Mouse (Mus musculus): ENCODE results near the gene Prex1. TPM values are rescaled to one million over a fixed set of nuclear protein-coding genes. Genes with fewer than 3 reads are reported as not detected.

The Prex1 gene
- polyA plus RNA-seq, 1 experiment from 2014 or later = 9.6 TPM

DNA sequence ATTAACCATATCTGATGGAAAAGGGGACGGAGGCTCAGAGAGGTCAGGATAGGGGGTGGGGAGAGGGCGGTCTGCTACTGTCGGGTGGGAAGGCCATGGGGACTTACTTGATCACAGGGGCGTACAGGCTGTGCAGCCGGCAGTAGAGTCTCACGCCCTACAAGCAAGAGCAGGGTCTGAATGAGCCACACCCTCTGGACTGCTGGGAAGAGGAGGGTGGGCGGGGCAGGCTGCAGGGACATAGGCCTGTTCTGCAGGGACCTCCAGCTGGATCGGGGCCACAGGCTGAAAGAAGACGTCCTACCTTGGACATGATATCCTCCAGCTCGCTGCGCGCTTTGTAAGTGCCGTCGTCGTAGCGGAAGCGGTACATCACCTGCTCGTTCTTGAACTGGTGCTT, 112.2 kb downstream of the Prex1 start:
- no peaks in the 10 kb centered on the region for H3K27me3 ChIP-seq (replicated peaks)
- ATAC-seq = peak; percentile 56; the same call in 1 of the 2 replicates
- H3K36me3 ChIP-seq = no peaks in the 10 kb centered on the region
- H3K4me3 ChIP-seq (replicated peaks) = no peak overlapping the region
- no peak overlapping the region for H3K4me2 ChIP-seq (replicated peaks)
- 83% methylated on average over 18 of the region's 18 CpGs for WGBS
- no peaks in the 10 kb centered on the region for H3K9me3 ChIP-seq
- 0 out of 2 replicates have a peak, but pooled peaks cover 5% of the 10 kb centered on the region for H3K4me1 ChIP-seq (replicated peaks)
- no peak overlapping the region for H3K27ac ChIP-seq
- no peak overlapping the region for H3K9ac ChIP-seq

DNA sequence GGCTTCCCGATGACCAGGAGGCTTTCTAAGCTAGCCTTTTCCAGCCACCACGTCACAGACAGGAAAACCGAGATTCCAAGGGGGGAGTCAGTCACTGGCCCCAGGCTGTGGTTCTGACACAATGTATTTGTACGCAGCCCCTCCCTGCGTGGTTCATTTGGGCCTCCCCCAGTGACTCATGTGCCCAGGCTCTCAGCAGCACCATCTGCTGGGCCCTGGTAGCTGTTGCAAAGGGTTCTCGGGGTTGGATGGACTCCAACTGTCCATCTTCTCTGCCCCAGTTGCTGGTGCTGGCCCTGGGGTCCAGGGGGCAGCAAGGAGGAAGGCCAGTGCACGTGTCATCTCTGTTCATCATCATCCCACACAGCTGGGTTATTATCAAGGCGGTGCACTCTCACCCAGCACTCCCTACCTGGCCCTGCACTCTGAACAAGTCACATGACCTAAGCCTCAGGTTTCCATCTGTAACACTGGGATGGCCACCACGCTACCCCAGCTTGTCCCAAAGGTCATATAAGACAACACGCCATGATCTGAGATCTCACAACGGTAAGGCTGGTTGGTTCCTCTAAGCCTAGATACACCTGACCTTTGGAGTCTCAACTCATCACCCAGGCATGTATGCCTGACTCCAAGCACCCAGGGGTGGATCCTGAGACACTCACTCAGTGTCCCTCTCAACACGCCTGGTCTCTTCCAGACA, 115.0 kb downstream of the Prex1 start:
- H3K27me3 ChIP-seq (replicated peaks) = no peaks in the 10 kb centered on the region
- no peak for ATAC-seq
- H3K4me2 ChIP-seq (replicated peaks) = no peak overlapping the region
- WGBS = 80% methylated on average over 12 of the region's 12 CpGs
- H3K9me3 ChIP-seq = no peaks in the 10 kb centered on the region
- no peak overlapping the region for H3K27ac ChIP-seq
- H3K9ac ChIP-seq = no peak overlapping the region
- H3K4me3 ChIP-seq (replicated peaks) = no peak overlapping the region
- H3K36me3 ChIP-seq = no peaks in the 10 kb centered on the region
- peaks cover 5% of the 10 kb centered on the region; the same call in 1 of the 2 replicates for H3K4me1 ChIP-seq (replicated peaks)

DNA sequence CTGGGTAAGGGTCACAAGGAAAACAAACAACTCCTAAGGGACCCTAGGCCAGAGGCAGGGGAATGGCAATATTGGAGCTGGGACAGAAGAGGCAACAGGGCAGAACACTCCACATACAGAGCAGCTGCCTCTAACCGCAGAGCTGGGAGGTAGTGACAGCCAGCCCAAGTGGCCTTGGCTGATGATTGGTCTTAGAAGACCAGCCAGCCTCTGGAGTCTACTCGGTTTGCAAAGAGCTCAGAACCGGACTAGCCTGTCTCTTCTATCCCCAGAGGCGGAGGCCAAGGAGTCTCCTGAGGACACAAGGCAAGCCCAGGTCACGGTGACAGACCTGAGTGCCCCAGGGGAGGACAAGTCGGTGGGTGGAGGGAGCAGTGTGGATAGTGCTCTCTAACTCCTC, 115.9 kb downstream of the Prex1 start:
- Histone ChIP-seq H3K9ac (no peak overlapping the region), H3K27me3 (replicated peaks) (no peaks in the 10 kb centered on the region), H3K4me3 (replicated peaks) (no peak overlapping the region), H3K4me1 (replicated peaks) (peaks cover 5% of the 10 kb centered on the region; the same call in 1 of the 2 replicates), H3K27ac (no peak overlapping the region), H3K4me2 (replicated peaks) (no peak overlapping the region), H3K36me3 (no peaks in the 10 kb centered on the region), H3K9me3 (no peaks in the 10 kb centered on the region)
- WGBS = 74% methylated on average over 6 of the region's 6 CpGs
- no peak for ATAC-seq

DNA sequence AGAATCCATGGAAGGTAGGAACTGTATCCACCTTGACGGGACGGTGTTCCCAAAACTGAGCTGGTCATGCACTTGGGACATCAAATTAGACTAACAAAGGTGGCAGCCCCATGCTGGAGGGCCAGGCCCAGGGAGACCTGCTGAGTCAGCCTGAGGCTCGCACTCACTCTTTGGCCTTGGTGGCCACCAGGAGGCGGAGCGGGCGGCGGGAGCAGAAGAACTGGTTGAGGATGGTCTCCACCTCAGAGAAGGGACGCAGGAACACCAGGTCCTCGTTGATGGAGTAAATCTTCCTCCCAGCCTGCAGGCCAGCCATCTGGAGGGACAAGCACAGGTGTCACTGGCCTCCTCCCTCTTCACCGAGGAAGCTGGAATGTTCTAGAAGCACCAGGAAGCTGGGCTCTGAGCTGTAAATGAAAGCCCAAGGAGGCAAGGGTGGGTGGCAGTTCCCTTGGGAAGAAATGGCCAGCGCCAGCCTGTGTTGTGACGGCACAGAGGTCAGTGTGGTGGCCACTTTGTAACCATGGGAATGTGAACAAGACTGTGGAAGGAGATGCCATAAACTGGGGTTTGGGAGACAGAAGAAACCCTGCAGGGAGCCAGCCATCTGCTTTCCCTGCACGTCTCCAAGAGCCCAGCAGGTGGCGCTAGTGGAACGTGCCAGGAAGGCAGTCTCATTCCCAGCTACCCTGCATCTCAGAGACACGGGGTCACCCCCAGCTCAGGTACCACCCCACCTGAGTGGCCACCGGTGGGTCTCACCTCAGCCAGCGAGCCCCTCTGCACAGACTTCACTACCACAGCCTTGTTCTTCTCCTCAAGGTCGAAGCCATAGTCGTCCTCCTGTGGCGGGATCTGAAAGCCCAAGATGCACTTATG, 121.4 kb downstream of the Prex1 start:
- Histone ChIP-seq H3K27ac (no peak overlapping the region), H3K4me2 (replicated peaks) (no peak overlapping the region), H3K4me3 (replicated peaks) (no peak overlapping the region), H3K9me3 (no peaks in the 10 kb centered on the region), H3K36me3 (no peaks in the 10 kb centered on the region), H3K9ac (no peak overlapping the region), H3K4me1 (replicated peaks) (peaks cover 3% of the 10 kb centered on the region; the same call in 1 of the 2 replicates), H3K27me3 (replicated peaks) (no peaks in the 10 kb centered on the region)
- WGBS = 47% methylated on average over 21 of the region's 21 CpGs
- peak; percentile 58 for ATAC-seq

DNA sequence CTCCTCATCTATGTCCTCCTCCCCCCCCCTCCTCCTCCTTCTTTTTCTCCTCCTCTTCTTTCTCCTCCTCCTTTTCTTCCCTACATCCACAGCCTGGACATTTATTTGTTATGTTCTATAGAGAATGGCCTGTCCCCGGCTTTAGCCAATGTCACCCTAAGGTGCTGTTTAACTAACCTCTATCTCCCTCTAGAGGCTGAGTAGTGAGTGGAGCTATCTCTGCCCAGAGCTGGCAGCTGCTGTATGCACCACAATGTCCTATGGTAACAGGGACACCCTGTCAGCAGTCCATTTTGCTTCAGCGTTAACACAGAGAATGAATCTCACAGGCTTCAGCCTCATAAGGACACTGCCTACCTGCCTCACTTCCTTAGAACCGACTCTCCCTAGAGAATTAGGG, 129.1 kb downstream of the Prex1 start:
- no peak for ATAC-seq
- H3K27me3 ChIP-seq (replicated peaks) = no peaks in the 10 kb centered on the region
- no peak overlapping the region for H3K9ac ChIP-seq
- no peaks in the 10 kb centered on the region for H3K9me3 ChIP-seq
- no peaks in the 10 kb centered on the region for H3K4me1 ChIP-seq (replicated peaks)
- no peak overlapping the region for H3K4me3 ChIP-seq (replicated peaks)
- 71% methylated on average over 3 of the region's 3 CpGs for WGBS
- H3K27ac ChIP-seq = no peak overlapping the region
- H3K36me3 ChIP-seq = peaks cover 5% of the 10 kb centered on the region; the same call in 1 of the 2 replicates
- no peak overlapping the region for H3K4me2 ChIP-seq (replicated peaks)

DNA sequence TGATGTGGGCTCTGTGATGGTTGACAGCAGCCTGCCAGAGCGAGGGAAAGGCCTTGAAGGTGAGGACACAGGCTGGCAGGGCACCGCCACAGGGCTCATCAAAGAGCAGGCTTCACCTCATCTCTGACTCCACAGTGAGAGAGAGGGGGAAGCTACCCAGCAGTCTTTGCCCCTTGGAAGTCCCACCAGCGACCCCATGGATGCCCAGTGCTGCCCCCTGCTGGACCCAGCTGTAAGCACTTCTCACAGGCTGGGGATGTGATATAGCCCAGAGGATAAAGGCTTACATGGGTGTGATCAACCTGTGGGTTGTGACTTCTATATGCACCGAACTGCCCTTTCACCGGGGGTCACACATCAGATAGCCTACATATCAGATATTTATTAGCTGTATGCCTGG, 130.3 kb downstream of the Prex1 start:
- Histone ChIP-seq H3K4me2 (replicated peaks) (no peak overlapping the region), H3K9me3 (no peaks in the 10 kb centered on the region), H3K27ac (no peak overlapping the region), H3K9ac (no peak overlapping the region), H3K4me3 (replicated peaks) (no peak overlapping the region), H3K4me1 (replicated peaks) (no peaks in the 10 kb centered on the region), H3K27me3 (replicated peaks) (no peaks in the 10 kb centered on the region), H3K36me3 (peaks cover 5% of the 10 kb centered on the region; the same call in 1 of the 2 replicates)
- no peak for ATAC-seq
- WGBS = 94% methylated on average over 5 of the region's 5 CpGs

DNA sequence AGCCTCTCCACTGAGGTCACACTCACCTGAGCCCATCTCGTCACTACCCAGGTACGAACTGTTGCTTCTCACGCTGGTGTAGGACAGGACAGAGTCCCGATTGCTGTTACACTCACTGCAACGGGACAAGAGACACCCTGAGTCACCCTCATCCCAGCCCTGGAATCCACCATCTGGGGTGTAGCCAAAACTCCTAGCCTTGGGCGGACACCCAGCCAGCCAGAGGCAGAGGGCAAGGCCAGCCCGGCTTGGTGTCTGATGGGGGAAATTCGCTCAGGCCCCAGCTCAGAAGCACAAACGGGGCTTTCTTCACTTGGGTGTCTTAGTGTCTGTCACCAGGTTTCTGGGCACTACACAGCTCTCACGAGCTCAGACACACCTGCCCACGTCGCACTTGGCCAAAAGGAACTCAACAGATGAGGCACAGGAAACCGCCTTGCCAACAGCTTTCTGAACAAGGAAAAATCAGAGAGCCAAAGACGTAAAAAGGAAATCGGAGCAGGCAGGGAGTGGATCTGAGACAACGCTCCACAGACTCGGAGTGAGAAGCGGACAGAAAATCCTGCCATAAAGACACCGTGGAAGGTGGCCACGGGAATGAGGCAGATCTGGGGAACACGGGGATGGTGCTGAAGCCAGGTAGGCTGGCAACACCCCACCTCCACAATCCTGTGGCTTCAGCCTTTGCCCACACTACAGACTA, 131.6 kb downstream of the Prex1 start:
- WGBS = 94% methylated on average over 21 of the region's 21 CpGs
- Histone ChIP-seq H3K4me1 (replicated peaks) (no peaks in the 10 kb centered on the region), H3K27ac (no peak overlapping the region), H3K4me3 (replicated peaks) (no peak overlapping the region), H3K36me3 (peaks cover 5% of the 10 kb centered on the region; the same call in 1 of the 2 replicates), H3K27me3 (replicated peaks) (no peaks in the 10 kb centered on the region), H3K9me3 (no peaks in the 10 kb centered on the region), H3K4me2 (replicated peaks) (no peak overlapping the region), H3K9ac (no peak overlapping the region)
- no peak for ATAC-seq

DNA sequence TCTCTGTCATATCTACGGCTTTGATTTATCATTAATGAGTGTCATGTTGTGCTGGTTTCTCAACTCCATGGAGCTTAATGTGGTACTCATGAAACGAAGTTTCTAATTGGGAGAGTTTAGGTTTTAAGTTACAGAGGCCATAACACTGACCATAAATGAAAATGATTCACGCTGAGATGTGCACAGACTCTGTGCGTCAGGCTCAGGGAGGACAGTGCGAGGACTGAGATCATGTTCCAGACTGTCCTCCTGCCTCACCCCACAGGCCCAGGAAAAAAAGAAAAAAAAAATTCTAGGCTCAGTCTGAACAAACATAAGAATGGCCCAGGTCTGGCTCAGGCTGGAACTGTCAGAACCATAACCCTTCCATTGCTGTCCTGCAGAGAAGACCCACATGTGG, 133.8 kb downstream of the Prex1 start:
- H3K36me3 ChIP-seq = no peaks in the 10 kb centered on the region
- no peak for ATAC-seq
- no peak overlapping the region for H3K9ac ChIP-seq
- no peak overlapping the region for H3K4me3 ChIP-seq (replicated peaks)
- no peak overlapping the region for H3K27ac ChIP-seq
- 89% methylated on average over 5 of the region's 5 CpGs for WGBS
- H3K9me3 ChIP-seq = no peaks in the 10 kb centered on the region
- no peaks in the 10 kb centered on the region for H3K27me3 ChIP-seq (replicated peaks)
- H3K4me1 ChIP-seq (replicated peaks) = peaks cover 4% of the 10 kb centered on the region; the same call in 1 of the 2 replicates
- H3K4me2 ChIP-seq (replicated peaks) = no peak overlapping the region

DNA sequence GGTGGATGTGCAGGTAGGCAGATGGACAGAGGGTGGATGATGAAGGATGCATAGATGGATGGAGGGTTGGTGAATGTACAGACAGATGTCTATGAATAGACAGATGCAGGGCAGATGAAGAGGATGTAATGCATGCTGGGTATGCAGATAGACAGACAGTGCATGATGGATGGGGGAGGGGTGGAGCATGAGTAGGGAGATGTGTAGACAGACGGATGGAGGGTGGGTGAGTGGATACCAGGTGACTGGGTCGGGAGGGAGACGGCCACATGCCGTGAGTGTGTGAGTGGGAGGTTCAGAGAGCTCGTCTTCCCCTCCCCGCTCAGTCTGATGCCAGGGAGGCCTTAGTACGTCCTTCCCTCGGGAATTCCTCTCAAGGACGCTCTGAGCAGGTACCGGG, 134.3 kb downstream of the Prex1 start:
- Histone ChIP-seq H3K4me2 (replicated peaks) (no peak overlapping the region), H3K27me3 (replicated peaks) (no peaks in the 10 kb centered on the region), H3K4me1 (replicated peaks) (peaks cover 8% of the 10 kb centered on the region; the same call in 1 of the 2 replicates), H3K36me3 (no peaks in the 10 kb centered on the region), H3K9me3 (no peaks in the 10 kb centered on the region), H3K9ac (no peak overlapping the region), H3K4me3 (replicated peaks) (no peak overlapping the region), H3K27ac (no peak overlapping the region)
- no peak for ATAC-seq
- 89% methylated on average over 10 of the region's 10 CpGs for WGBS

DNA sequence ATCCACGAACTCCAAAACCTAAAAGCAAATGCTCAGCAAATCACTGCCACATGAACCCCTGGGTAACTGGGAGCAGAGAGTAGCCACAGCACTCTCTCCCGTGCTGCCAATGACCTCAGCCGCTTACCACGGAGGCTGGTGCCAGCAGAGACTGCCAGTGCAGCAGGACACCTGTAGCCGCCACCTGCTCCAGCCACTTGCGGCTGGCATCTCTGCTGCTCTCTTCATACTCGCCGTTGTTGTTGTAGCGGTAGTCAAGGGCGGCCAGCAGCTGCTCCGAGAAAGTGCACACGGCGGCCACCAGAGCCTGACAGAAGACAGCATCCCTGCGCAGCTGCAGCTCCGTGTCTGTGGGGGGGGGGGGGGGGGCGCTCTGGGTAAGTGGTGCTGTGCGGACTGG, 138.2 kb downstream of the Prex1 start:
- Histone ChIP-seq H3K9ac (no peak overlapping the region), H3K4me1 (replicated peaks) (peaks cover 20% of the 10 kb centered on the region; the same call in 1 of the 2 replicates), H3K27me3 (replicated peaks) (no peaks in the 10 kb centered on the region), H3K36me3 (no peaks in the 10 kb centered on the region), H3K4me3 (replicated peaks) (no peak overlapping the region), H3K9me3 (no peaks in the 10 kb centered on the region), H3K4me2 (replicated peaks) (no peak overlapping the region), H3K27ac (no peak overlapping the region)
- 67% methylated on average over 17 of the region's 17 CpGs for WGBS
- no peak for ATAC-seq

DNA sequence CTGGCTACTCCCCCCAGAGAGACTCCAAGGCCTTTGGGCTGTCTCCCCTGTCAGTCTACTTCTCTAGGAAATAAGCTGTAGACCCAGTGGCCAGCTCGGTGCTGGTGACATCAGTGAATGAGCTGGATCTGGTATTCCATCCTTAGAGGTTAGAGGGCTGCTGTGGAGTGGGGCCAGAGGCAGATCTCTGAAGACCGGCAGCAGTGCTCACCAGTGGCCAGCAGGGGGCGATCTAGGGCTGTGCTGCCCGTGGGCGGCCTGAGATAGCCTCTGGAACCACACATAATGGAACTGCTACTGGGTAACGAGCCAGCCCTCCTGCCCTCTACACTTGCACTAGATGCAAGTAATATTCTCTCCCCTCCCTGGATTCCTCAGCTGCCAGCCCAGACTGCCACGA, 138.7 kb downstream of the Prex1 start:
- Histone ChIP-seq H3K9me3 (no peaks in the 10 kb centered on the region), H3K9ac (no peak overlapping the region), H3K36me3 (no peaks in the 10 kb centered on the region), H3K4me2 (replicated peaks) (no peak overlapping the region), H3K4me3 (replicated peaks) (no peak overlapping the region), H3K4me1 (replicated peaks) (peaks cover 20% of the 10 kb centered on the region; the same call in 1 of the 2 replicates), H3K27me3 (replicated peaks) (no peaks in the 10 kb centered on the region), H3K27ac (0 out of 2 replicates have a peak overlapping the region, but pooled peaks have one; percentile 3)
- WGBS = 18% methylated on average over 7 of the region's 7 CpGs
- peak; percentile 15 for ATAC-seq

DNA sequence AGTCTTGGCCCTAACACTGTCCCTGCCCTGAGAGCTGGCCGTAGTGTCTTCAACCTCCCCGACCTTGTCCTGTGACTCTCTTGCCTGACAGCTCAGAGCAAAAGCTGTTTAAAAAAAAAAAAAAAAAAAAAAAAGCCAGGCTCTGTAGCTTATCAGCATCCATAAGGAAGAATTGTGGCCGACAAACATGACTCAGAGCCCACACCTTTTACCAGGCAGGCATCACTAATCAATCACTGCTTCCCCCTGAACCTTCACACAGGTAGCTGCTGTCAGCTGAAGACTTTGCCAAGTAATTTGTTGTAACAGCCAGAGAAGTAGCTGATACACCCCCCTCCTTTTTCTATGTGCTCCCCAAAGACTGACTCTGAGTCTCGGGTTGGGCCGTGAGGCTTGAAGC, 140.0 kb downstream of the Prex1 start:
- Histone ChIP-seq H3K27me3 (replicated peaks) (no peaks in the 10 kb centered on the region), H3K4me2 (replicated peaks) (no peak overlapping the region), H3K9me3 (no peaks in the 10 kb centered on the region), H3K4me1 (replicated peaks) (peaks cover 20% of the 10 kb centered on the region; the same call in 1 of the 2 replicates), H3K4me3 (replicated peaks) (no peak overlapping the region), H3K9ac (no peak overlapping the region), H3K36me3 (no peaks in the 10 kb centered on the region), H3K27ac (0 out of 2 replicates have a peak overlapping the region, but pooled peaks have one; percentile 22)
- WGBS = 82% methylated on average over 5 of the region's 5 CpGs
- peak; percentile 26; the same call in 1 of the 2 replicates for ATAC-seq

Data from intestine, embryonic 15.5 days (tissue).